Mouse (Mus musculus) hindbrain, embryonic 11.5 days (tissue): Measurements from ENCODE around the gene Nup214. TPM values are rescaled to one million over a fixed set of nuclear protein-coding genes. Genes with fewer than 3 reads are reported as not detected.

Experiments used
- ATAC-seq: fragments of 200-750 bp; cut with Nextera tagmentation; 2 replicates; pipeline ENCODE4 v1.8.0; 2017; ENCODE audit warnings: mild to moderate bottlenecking, moderate TSS enrichment, moderate library complexity; ENCODE audit not compliant: low FRiP score
- DNase-seq: peaks from one replicate; pipeline ENCODE4 v3.0.0-alpha.2; 2015; ENCODE audit warnings: low spot score
- H3K27ac ChIP-seq: fragments of 300-500 bp; sonication (generic); 2 replicates; pipeline ENCODE4 v1.5.1; 2014; ENCODE audit warnings: mild to moderate bottlenecking, low read depth, low read length
- H3K27me3 ChIP-seq: fragments of 300-500 bp; sonication (generic); 2 replicates; pipeline ENCODE4 v1.6.1; 2014; ENCODE audit warnings: mild to moderate bottlenecking, low read length, moderate library complexity, mixed read lengths; ENCODE audit not compliant: control insufficient read depth, insufficient read depth
- H3K36me3 ChIP-seq: fragments of 300-500 bp; sonication (generic); 2 replicates; pipeline ENCODE4 v1.6.1; 2014; ENCODE audit warnings: mild to moderate bottlenecking, low read length, moderate library complexity, mixed read lengths; ENCODE audit not compliant: control insufficient read depth, insufficient read depth
- H3K4me1 ChIP-seq: fragments of 300-500 bp; sonication (generic); replicated peaks from 2 replicates; pipeline ENCODE4 v1.6.1; 2014; ENCODE audit warnings: low read length, mixed read lengths; ENCODE audit not compliant: control insufficient read depth, insufficient read depth
- H3K4me2 ChIP-seq: fragments of 300-500 bp; sonication (generic); replicated peaks from 2 replicates; pipeline ENCODE4 v1.6.1; 2014; ENCODE audit warnings: mild to moderate bottlenecking, low read depth, low read length
- H3K4me3 ChIP-seq: fragments of 300-500 bp; sonication (generic); 2 replicates; pipeline ENCODE4 v1.5.1; 2014; ENCODE audit warnings: low read depth, low read length
- H3K9ac ChIP-seq: fragments of 300-500 bp; sonication (generic); 2 replicates; pipeline ENCODE4 v1.6.1; 2014; ENCODE audit warnings: low read depth, low read length
- H3K9me3 ChIP-seq: fragments of 300-500 bp; sonication (generic); 2 replicates; pipeline ENCODE4 v1.6.1; 2016; ENCODE audit warnings: low read length; ENCODE audit not compliant: control insufficient read depth
- WGBS: fragments of 180-500 bp; shearing (Covaris S2); extraction: QIAGEN DNeasy Blood & Tissue Kit; methylation state at CpG from one replicate; pipeline ENCODE4 v1.1.7; 2014; 5-methylcytosine and 5-hydroxymethylcytosine counted together
- polyA plus RNA-seq: library from polyadenylated mRNA; unstranded; fragments of >200 nt; fragmentation: Nextera tagmentation; extraction: Ambion mirVana; gene quantifications from 2 replicates; pipeline ENCODE4 v1.2.1, GENCODE M21; 2014

Gene Nup214
- polyA plus RNA-seq, 1 experiment from 2014 or later = 76.1 TPM

- no peak for DNase-seq
- no peaks in the 10 kb centered on the region; the same call in 1 of the 2 replicates for H3K27me3 ChIP-seq
- no peak overlapping the region for H3K27ac ChIP-seq
- no peaks in the 10 kb centered on the region for H3K9me3 ChIP-seq
- H3K36me3 ChIP-seq = peaks cover 6% of the 10 kb centered on the region; the same call in 1 of the 2 replicates
- H3K4me1 ChIP-seq = no peaks in the 10 kb centered on the region
- 87% methylated on average over 2 of the region's 2 CpGs for WGBS
- ATAC-seq = no peak
- H3K4me2 ChIP-seq = no peak overlapping the region
- H3K4me3 ChIP-seq = no peak overlapping the region
- no peak overlapping the region for H3K9ac ChIP-seq
These were observed 83.1 kb downstream of the Nup214 start for GRCm38 (mm10) chr2:32057360-32057759.

DNA sequence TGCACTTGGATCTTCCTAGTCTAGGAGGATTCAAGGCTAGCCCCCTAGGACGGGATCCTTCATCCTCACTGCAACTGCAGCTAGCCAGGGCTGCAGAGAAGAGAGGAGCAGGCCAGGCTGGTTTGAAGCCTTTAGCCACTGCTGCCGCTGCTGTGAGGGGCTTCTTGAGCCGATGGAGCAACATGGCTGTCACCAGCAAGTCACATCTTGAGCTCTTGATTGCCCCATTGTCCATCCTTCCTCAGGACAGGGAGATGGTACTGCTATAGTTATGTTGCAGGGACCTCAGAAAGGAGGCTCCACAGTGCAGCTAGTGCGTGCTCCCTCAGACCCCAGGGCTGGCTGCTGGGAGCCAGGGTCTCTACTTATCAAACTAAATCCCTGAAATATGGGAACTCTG, 83.6 kb downstream of the Nup214 start:
- peaks cover 4% of the 10 kb centered on the region; the same call in 1 of the 2 replicates for H3K36me3 ChIP-seq
- WGBS = 87% methylated on average over 4 of the region's 4 CpGs
- no peak for DNase-seq
- ATAC-seq = no peak
- H3K4me2 ChIP-seq = no peak overlapping the region
- no peaks in the 10 kb centered on the region; the same call in 1 of the 2 replicates for H3K27me3 ChIP-seq
- no peaks in the 10 kb centered on the region for H3K9me3 ChIP-seq
- no peak overlapping the region for H3K9ac ChIP-seq
- no peaks in the 10 kb centered on the region for H3K4me1 ChIP-seq
- H3K27ac ChIP-seq = no peak overlapping the region
- H3K4me3 ChIP-seq = no peak overlapping the region

DNA sequence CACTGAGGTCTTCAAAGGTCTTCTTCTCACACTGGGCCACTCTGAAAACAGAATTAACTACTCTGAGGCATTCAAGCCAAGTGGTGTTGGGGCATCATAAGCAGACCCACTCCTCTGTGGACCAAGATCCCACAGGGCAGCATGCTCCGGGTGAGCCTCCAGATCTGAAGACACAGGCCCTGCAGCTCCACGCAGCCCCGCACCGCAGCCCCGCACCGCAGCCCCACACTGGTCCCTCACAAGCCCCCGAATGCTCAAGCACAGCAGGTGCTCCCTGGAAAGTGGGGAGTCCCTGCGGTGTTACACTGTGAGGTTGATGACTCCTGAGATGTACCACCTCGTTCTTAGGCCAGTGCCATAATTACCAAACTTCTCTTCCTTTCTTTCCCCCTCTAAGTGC, 84.0 kb downstream of the Nup214 start:
- Histone ChIP-seq H3K9me3 (no peaks in the 10 kb centered on the region), H3K27ac (no peak overlapping the region), H3K4me2 (no peak overlapping the region), H3K4me1 (no peaks in the 10 kb centered on the region), H3K9ac (no peak overlapping the region), H3K36me3 (peaks cover 4% of the 10 kb centered on the region; the same call in 1 of the 2 replicates), H3K4me3 (no peak overlapping the region), H3K27me3 (no peaks in the 10 kb centered on the region; the same call in 1 of the 2 replicates)
- 68% methylated on average over 9 of the region's 9 CpGs for WGBS
- no peak for ATAC-seq
- no peak for DNase-seq

DNA sequence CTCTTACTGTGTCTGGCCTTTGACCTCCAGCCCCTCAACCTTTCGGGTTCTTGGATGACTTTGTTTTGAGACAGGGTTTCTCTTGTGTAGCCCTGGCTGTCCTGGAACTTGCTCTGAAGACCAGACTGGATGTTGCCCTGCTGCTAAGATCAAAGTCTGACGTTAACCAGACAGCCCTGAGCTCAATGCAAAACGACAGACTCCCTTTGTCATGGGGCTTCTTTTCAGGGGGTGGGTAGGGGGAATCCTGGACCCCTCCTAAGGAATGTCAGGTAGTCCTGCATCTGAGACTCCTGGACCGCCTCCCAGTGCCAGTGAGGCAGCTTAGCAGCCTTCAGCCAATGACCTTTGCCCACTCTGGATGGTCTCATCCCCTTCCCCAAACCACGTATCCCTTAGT, 84.5 kb downstream of the Nup214 start:
- H3K9ac ChIP-seq = no peak overlapping the region
- no peaks in the 10 kb centered on the region for H3K4me1 ChIP-seq
- DNase-seq (no peak), ATAC-seq (no peak)
- WGBS = 37% methylated on average over 5 of the region's 5 CpGs
- no peaks in the 10 kb centered on the region for H3K9me3 ChIP-seq
- H3K36me3 ChIP-seq = peaks cover 3% of the 10 kb centered on the region; the same call in 1 of the 2 replicates
- no peak overlapping the region for H3K27ac ChIP-seq
- H3K27me3 ChIP-seq = no peaks in the 10 kb centered on the region; the same call in 1 of the 2 replicates
- H3K4me3 ChIP-seq = no peak overlapping the region
- H3K4me2 ChIP-seq = no peak overlapping the region

DNA sequence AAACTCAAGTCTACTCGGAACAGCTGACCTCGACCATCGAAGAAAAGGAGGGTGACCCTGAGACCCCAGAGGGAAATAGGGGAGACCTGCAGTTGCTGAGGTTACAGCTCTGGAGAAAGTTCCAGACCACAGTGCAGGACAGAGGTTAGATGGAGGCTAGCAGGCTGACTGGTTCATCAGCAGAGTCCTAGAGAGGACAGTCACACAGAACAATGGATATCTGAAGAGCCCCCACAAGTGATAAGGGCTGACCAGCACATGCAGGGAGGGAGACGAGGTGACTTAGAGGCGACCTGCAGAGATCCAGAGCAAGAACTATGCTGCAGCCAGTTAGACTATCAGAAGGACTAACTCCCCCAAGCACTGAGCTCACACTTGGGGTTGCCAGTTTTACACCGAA, 85.4 kb downstream of the Nup214 start:
- no peak for ATAC-seq
- Histone ChIP-seq H3K9me3 (no peaks in the 10 kb centered on the region), H3K27ac (no peak overlapping the region), H3K4me2 (no peak overlapping the region), H3K4me1 (no peaks in the 10 kb centered on the region), H3K4me3 (no peak overlapping the region), H3K36me3 (no peaks in the 10 kb centered on the region), H3K9ac (no peak overlapping the region), H3K27me3 (no peaks in the 10 kb centered on the region; the same call in 1 of the 2 replicates)
- DNase-seq = no peak
- 79% methylated on average over 6 of the region's 6 CpGs for WGBS

DNA sequence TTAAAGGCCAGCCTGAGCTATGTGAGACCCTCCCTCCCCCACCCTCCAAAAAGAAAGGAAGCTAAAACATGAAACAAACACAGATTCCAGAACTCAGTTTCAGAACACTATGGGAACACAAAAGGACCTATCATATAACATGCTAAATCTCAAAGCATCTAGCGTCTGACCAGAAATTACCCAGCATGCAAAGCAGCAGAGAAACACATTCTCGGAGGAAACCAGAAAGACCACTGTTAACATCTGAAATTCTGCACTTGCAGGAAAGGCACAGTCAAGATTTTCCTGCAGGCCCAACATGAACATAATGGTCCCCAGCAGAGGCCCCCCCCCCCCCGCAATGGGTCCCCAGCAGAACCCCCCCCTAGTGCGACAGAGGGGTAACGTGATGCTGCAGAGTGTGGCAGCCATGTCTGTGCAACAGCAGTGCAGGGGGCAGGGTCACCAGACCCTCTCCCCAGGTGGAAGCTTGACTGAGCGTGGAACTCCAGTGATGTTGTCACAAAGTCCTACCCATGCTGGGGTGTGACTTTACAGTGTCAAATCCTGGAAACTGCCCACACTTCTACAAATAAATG, 86.1 kb downstream of the Nup214 start:
- no peak for ATAC-seq
- H3K4me3 ChIP-seq = no peak overlapping the region
- H3K9me3 ChIP-seq = no peaks in the 10 kb centered on the region
- WGBS = 66% methylated on average over 6 of the region's 6 CpGs
- H3K27ac ChIP-seq = no peak overlapping the region
- H3K36me3 ChIP-seq = no peaks in the 10 kb centered on the region
- no peak overlapping the region for H3K4me2 ChIP-seq
- no peaks in the 10 kb centered on the region for H3K4me1 ChIP-seq
- H3K27me3 ChIP-seq = no peaks in the 10 kb centered on the region; the same call in 1 of the 2 replicates
- no peak overlapping the region for H3K9ac ChIP-seq
- DNase-seq = no peak

DNA sequence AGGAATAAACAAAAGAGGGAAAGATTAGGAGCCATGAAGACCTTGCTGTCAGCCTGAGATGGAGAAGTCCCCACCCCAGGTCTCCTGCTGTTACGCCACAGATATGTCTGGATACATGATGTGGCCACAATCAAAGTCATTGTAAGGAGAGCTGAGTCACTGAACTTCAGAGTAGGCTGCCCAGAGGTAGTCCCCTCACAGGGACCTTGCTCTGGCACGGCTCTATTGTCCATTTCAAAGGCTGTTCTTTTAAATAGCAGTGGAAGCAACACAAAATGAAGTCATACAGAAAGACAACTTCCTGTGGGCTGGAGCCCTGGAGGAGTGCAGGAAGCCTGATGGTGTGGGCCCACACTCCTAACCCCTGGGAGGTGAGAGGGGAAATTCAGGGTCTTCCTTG, 87.0 kb downstream of the Nup214 start:
- 60% methylated on average over 2 of the region's 2 CpGs for WGBS
- no peaks in the 10 kb centered on the region for H3K36me3 ChIP-seq
- no peak overlapping the region for H3K27ac ChIP-seq
- DNase-seq (no peak), ATAC-seq (no peak)
- no peaks in the 10 kb centered on the region for H3K9me3 ChIP-seq
- H3K4me2 ChIP-seq = no peak overlapping the region
- no peak overlapping the region for H3K4me3 ChIP-seq
- no peak overlapping the region for H3K9ac ChIP-seq
- no peaks in the 10 kb centered on the region; the same call in 1 of the 2 replicates for H3K27me3 ChIP-seq
- no peaks in the 10 kb centered on the region for H3K4me1 ChIP-seq

DNA sequence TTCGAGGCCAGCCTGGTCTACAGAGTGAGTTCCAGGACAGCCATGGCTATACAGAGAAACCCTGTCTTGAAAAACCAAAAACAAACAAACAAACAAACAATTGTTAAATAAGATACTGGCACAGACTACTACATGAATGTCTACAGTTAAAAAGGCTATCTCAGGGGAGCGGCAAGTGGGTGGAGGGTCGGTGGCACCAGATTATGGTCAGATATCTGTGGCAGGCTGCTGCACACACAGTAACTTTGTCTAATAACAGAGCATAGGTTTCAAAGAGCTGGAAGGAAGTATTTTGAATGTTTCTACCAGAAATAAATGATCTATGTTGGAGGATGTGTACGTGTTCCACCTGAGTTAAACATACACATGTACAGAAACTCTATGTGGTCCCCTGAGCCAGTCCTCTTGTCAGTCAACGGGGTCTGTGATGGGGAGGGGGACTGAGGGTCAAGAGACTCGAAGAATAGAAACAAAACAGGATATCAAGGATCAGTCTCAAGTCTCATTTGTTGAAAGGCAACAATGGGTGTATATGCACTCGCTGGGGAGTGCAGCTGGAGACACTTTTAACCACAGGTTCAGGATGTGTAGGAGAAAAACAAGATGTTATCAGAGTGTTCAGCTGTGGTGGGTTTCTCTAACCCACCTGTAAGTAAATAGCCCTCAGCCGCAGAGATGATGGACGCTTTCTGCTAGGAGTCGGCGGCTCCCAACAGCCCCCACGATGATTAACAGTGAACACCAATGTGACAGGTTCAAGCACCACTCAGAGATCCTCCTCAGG, 87.7 kb downstream of the Nup214 start:
- Histone ChIP-seq H3K9me3 (no peaks in the 10 kb centered on the region), H3K4me2 (no peak overlapping the region), H3K27ac (no peak overlapping the region), H3K4me3 (no peak overlapping the region), H3K4me1 (no peaks in the 10 kb centered on the region), H3K9ac (no peak overlapping the region), H3K36me3 (no peaks in the 10 kb centered on the region), H3K27me3 (no peaks in the 10 kb centered on the region; the same call in 1 of the 2 replicates)
- 75% methylated on average over 12 of the region's 12 CpGs for WGBS
- DNase-seq (no peak), ATAC-seq (no peak)
